In genomic region chr11:32253121-32253520, GRCm38 (mm10) we compare ENCODE assay signal across 30 mouse cellular contexts. TPM values are rescaled to one million over a fixed set of nuclear protein-coding genes. Genes with fewer than 3 reads are reported as not detected.
A peak's percentile ranks its signal among the peaks of the same experiment; 100 is the strongest.
DNase-seq lines count a peak whose midpoint lies in the region; ATAC-seq lines count a peak whose summit lies in the region.
"Had no signal": no experiment of that assay in that cellular context is flagged by ENCODE, and none has a peak within 500 bp of the region (broad histone marks: within the 10 kb centered on the region; RNA-seq: fewer than 3 reads in every experiment).

No protein-coding gene starts in this region.

- H3K27me3 ChIP-seq in liver, embryonic 11.5 days (replicated peaks; ENCODE audit: control insufficient read depth, insufficient read depth, low read length) = no peaks in the 10 kb centered on the region
- H3K27me3 ChIP-seq in liver, embryonic 15.5 days = no peaks in the 10 kb centered on the region
- H3K27me3 ChIP-seq: heart, embryonic 15.5 days; hindbrain, embryonic 13.5 days; limb, embryonic 12.5 days; neural tube, embryonic 15.5 days; stomach, embryonic 15.5 days had no signal

- WGBS in liver, embryonic 11.5 days = 97% methylated on average over 1 of the region's 1 CpGs
- 100% methylated on average over 1 of the region's 1 CpGs for WGBS in liver, embryonic 15.5 days (ENCODE audit: insufficient replicate concordance)

- no peak overlapping the region for H3K4me3 ChIP-seq in liver, embryonic 11.5 days (ENCODE audit: low read depth, low read length)
- H3K4me3 ChIP-seq in liver, embryonic 15.5 days (replicated peaks) = no peak overlapping the region
- H3K4me3 ChIP-seq: erythroblast, embryonic 14.5 days; heart, embryonic 15.5 days; hindbrain, embryonic 13.5 days; left cerebral cortex, adult 2 months; limb, embryonic 12.5 days; neural tube, embryonic 15.5 days; stomach, embryonic 15.5 days had no signal

- ATAC-seq in liver, embryonic 11.5 days (replicated peaks; ENCODE audit: low FRiP score) = no peak
- no peak for ATAC-seq in liver, embryonic 15.5 days (ENCODE audit: insufficient read depth)
- ATAC-seq: CD4-positive, CD25-positive, alpha-beta regulatory T cell, adult 4 months; forebrain, embryonic 16.5 days; intestine, embryonic 16.5 days had no signal

- no peaks in the 10 kb centered on the region for H3K9me3 ChIP-seq in liver, embryonic 11.5 days (ENCODE audit: control insufficient read depth, low read length)
- H3K9me3 ChIP-seq in liver, embryonic 15.5 days (replicated peaks) = no peaks in the 10 kb centered on the region
- H3K9me3 ChIP-seq: heart, embryonic 15.5 days; hindbrain, embryonic 13.5 days; limb, embryonic 12.5 days; neural tube, embryonic 15.5 days; stomach, embryonic 15.5 days had no signal

- H3K4me1 ChIP-seq in liver, embryonic 11.5 days (replicated peaks; ENCODE audit: control insufficient read depth, insufficient read depth, low read length) = peaks cover 39% of the 10 kb centered on the region
- peaks cover 92% of the 10 kb centered on the region for H3K4me1 ChIP-seq in liver, embryonic 15.5 days (replicated peaks)
- H3K4me1 ChIP-seq: heart, embryonic 15.5 days; hindbrain, embryonic 13.5 days; limb, embryonic 12.5 days; neural tube, embryonic 15.5 days; stomach, embryonic 15.5 days had no signal

- H3K27ac ChIP-seq in liver, embryonic 11.5 days (ENCODE audit: low read depth, low read length) = peak overlapping the region; percentile 47
- peak overlapping the region; percentile 99 for H3K27ac ChIP-seq in liver, embryonic 15.5 days (replicated peaks)
- H3K27ac ChIP-seq: heart, embryonic 15.5 days; hindbrain, embryonic 13.5 days; left cerebral cortex, adult 2 months; limb, embryonic 12.5 days; macrophage; neural tube, embryonic 15.5 days; stomach, embryonic 15.5 days had no signal

- peaks cover 8% of the 10 kb centered on the region for H3K36me3 ChIP-seq in liver, embryonic 11.5 days (ENCODE audit: control insufficient read depth, insufficient read depth, low read length)
- peaks cover 57% of the 10 kb centered on the region for H3K36me3 ChIP-seq in liver, embryonic 15.5 days (replicated peaks)

- no peak overlapping the region for H3K9ac ChIP-seq in liver, embryonic 11.5 days (ENCODE audit: low read depth, low read length)
- H3K9ac ChIP-seq in liver, embryonic 15.5 days = no peak overlapping the region
- H3K9ac ChIP-seq: heart, embryonic 15.5 days; hindbrain, embryonic 13.5 days; limb, embryonic 12.5 days; neural tube, embryonic 15.5 days; stomach, embryonic 15.5 days had no signal

- H3K4me2 ChIP-seq in liver, embryonic 11.5 days = no peak overlapping the region
- no peak overlapping the region for H3K4me2 ChIP-seq in liver, embryonic 15.5 days
- H3K4me2 ChIP-seq: heart, embryonic 15.5 days; hindbrain, embryonic 13.5 days; limb, embryonic 12.5 days; neural tube, embryonic 15.5 days; stomach, embryonic 15.5 days had no signal

- peak; percentile 15 for DNase-seq in cerebellum, adult 8-10 months
- no peak for DNase-seq in cerebellum, postnatal 10 days
- no peak for DNase-seq in liver, embryonic 11.5 days (ENCODE audit: low spot score)
- DNase-seq in liver = no peak
- no peak for DNase-seq in layer of hippocampus, adult 9-11 months
- DNase-seq in lung, adult 18-20 months = no peak
- DNase-seq: adrenal gland, postnatal 25 days; gastrocnemius, postnatal 10 days; heart, postnatal 36 days; kidney, adult 8-10 months; kidney, postnatal 10 days; lung, adult 2 months; lung, postnatal 10 days; midbrain, embryonic 14.5 days; retina, postnatal 1 day; right cerebral cortex, postnatal 25 days had no signal

RNA-seq across cellular contexts. Expression of gene Nprl3, which starts 14.4 kb away (rescaled TPM):
- 31.0 and 38.1 TPM in 2 replicates for polyA plus RNA-seq in liver, embryonic 11.5 days (2014; fragmentation: Nextera tagmentation; extraction: Ambion mirVana)
- 28.1 and 31.9 TPM in 2 replicates for polyA plus RNA-seq in liver, embryonic 15.5 days (2015; fragmentation: Nextera tagmentation; extraction: Ambion mirVana)

RNA-seq across cellular contexts. Expression of gene Hba-x, which starts 23.1 kb away (rescaled TPM):
- polyA plus RNA-seq in liver, embryonic 11.5 days (2014; fragmentation: Nextera tagmentation; extraction: Ambion mirVana) = 4,144 and 4,673 TPM in 2 replicates
- 72.6 and 109 TPM in 2 replicates for polyA plus RNA-seq in liver, embryonic 15.5 days (2015; fragmentation: Nextera tagmentation; extraction: Ambion mirVana)
- polyA plus RNA-seq: CD4-positive, CD25-positive, alpha-beta regulatory T cell, adult 4 months; gonadal fat pad, adult 2 months; large intestine, adult 2 months; lung, adult 2 months; macrophage had no signal

RNA-seq across cellular contexts. Expression of gene Mpg, which starts 26.8 kb away (rescaled TPM):
- 29.6 and 30.8 TPM in 2 replicates for polyA plus RNA-seq in liver, embryonic 11.5 days (2014; fragmentation: Nextera tagmentation; extraction: Ambion mirVana)
- 18.3 and 19.6 TPM in 2 replicates for polyA plus RNA-seq in liver, embryonic 15.5 days (2015; fragmentation: Nextera tagmentation; extraction: Ambion mirVana)

RNA-seq across cellular contexts. Expression of gene Hba-a1, which starts 30.2 kb away (rescaled TPM):
- polyA plus RNA-seq in liver, embryonic 11.5 days (2014; fragmentation: Nextera tagmentation; extraction: Ambion mirVana) = 12,698 and 12,741 TPM in 2 replicates
- polyA plus RNA-seq in liver, embryonic 15.5 days (2015; fragmentation: Nextera tagmentation; extraction: Ambion mirVana) = 74,460 and 76,487 TPM in 2 replicates
- polyA plus RNA-seq: macrophage had no signal

RNA-seq across cellular contexts. Expression of gene Rhbdf1, which starts 31.0 kb away (rescaled TPM):
- 16.9 and 19.1 TPM in 2 replicates for polyA plus RNA-seq in liver, embryonic 11.5 days (2014; fragmentation: Nextera tagmentation; extraction: Ambion mirVana)
- 5.1 and 8.0 TPM in 2 replicates for polyA plus RNA-seq in liver, embryonic 15.5 days (2015; fragmentation: Nextera tagmentation; extraction: Ambion mirVana)

Comparison
In these comparisons a context has a peak if more than half of its experiments do, and no peak if none do; other contexts are left out.
1. RNA of gene Hba-x, which starts 23.1 kb away (polyA plus RNA-seq): 4,144 to 4,673 TPM in liver, embryonic 11.5 days; 72.6 to 109 TPM in liver, embryonic 15.5 days; every median in the first group is over 10 times any median in the second.